Mouse (Mus musculus): ENCODE data around the gene Styk1.

DNA sequence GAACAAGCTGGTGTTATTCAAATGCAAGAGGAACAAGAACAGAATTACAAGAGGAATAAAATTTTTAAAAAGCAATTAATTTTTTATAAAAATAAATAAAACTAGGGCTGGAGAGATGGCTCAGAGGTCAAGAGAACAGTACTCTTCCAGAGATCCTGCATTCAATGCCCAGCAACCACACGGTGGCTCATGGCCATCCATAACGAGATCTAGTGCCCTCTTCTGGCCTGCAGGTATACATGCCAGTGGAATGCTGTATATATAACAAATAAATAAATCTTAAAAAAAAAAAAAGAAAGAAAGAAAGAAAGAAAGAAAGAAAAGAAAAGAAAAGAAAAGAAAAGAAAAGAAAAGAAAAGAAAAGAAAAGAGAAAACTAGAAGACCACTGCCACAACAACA, 63.0 kb downstream of the Styk1 start:
- no peak for TF ChIP-seq GATA1 (IDR thresholded peaks at IDR 0.05; ENCODE audit: borderline replicate concordance, low read length)
- TF ChIP-seq FLI1 (IDR thresholded peaks at IDR 0.05; ENCODE audit: low read length) = no peak
